Mouse (Mus musculus): ENCODE results near the gene Cd33.

Gene Cd33

DNA sequence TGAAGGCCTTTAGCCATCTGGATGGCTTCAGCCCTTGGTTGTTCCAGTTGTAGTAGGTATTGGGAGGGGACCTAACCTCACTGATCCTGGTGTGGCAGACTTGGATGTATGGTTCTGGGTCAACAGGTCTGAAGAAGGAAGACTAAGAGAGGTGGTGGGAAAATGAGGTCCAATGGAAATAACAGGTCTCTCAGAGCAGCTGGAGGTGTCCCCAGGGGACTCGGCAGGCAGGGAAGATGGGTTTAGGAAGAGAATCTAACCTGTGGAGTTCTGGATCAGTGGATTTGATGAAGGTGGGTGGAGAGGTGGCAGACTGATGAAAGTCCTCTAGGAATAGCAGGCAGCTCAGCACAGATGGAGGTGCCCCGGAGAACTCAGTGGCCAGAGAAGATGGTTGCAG lies 21.5 kb downstream of the Cd33 start:
- in situ Hi-C loops (cut with MboI, MseI) = loop anchor here in 1 of 2 experiments (5.0 kb wide), 1 partner anchor 50 kb away; no protein-coding TSS in a partner anchor

DNA sequence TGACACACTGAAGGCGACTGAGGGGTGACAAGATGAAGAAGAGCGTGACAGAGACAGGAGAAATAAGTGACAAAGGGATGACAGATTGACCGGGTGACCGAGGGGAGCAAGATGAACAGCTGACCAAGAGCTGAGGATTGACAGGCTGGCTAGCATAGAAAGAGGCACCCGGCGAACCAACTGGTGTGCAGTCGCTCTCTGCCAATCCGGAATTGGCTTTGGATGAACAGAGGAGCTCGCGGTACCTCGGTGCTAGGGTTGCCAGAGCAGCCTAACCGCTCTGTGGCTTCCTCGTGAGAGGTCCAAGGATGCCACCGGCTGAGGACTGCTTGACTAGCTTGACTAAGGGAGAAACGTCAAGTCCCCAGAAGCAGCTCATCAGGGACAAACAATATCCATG lies 25.9 kb downstream of the Cd33 start:
- in situ Hi-C loops (cut with MboI, MseI) = no loop called here

DNA sequence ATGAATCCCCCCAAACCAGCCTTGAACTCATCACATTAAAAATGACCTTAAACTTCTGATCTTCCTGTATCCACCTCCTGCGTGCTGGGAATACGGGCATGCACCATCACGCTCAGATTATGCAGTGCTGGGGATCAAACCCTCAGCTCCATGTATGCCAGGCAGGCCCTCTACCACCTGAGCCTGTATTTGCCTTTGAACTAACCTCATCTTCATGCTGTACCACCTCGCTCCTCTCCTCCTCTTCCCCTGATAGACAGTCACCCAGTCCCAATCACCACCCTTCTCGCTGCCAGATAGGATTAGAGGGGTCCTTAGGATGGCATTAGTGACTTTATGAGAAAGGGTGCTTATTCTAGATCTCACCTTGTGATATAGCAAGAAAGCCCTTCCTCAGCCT lies 29.2 kb downstream of the Cd33 start:
- in situ Hi-C loops (cut with MboI, MseI) = no loop called here

DNA sequence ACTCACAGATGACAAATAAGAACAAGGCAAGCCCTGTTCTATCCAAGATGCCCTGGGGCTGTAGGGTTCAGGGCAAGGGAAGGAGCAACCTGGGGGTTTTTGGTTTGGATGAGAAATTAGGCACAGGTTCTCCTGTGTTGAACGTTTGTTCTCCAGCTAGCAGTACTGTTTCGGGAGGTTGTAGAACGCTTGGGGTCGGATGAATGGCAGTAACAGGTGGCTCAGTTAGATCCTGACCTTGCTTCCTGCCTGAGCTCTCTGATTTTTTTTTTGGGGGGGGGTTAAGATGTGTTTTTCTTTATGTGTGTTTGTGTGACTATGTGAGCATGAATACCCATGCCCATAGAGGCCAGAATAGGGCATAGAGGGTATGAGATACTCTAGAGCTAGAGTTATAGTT lies 31.7 kb downstream of the Cd33 start:
- in situ Hi-C loops (cut with MboI, MseI) = no loop called here

DNA sequence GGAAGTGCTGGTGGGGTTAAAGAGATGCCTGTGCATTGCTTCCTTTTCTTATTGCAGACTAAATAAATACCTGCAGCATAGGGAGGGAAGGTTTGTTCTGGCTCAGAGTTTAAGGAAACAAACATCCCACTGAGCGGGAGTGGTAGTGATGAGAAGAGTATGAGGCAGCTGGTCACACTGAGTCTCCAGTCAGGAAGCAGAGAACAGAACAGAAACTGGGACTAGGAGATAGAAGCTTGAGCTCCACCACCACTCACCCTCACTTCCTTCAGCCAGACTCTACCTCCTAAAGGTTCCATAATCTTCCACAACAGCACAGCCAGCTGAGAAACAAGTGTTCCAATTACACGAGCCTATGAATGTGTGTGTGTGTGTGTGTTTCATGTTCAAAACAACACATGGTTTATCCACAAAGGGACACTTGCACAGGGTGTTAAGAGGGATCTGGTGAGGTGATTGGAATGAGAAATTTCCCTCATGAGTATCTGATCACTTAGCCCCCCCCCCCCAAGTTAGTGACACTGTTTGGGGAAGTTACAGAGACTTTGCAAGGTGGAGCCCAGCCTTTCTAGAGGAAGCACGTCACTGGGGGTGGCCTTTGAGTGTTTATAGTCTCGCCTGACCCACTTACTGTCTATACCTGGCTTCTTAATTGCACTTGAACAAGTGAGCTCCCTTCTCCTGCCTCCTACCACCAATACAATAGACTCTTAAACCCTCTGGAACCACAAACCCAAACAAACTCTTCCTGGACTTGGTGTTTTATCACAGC lies 32.3 kb downstream of the Cd33 start:
- in situ Hi-C loops (cut with MboI, MseI) = no loop called here

DNA sequence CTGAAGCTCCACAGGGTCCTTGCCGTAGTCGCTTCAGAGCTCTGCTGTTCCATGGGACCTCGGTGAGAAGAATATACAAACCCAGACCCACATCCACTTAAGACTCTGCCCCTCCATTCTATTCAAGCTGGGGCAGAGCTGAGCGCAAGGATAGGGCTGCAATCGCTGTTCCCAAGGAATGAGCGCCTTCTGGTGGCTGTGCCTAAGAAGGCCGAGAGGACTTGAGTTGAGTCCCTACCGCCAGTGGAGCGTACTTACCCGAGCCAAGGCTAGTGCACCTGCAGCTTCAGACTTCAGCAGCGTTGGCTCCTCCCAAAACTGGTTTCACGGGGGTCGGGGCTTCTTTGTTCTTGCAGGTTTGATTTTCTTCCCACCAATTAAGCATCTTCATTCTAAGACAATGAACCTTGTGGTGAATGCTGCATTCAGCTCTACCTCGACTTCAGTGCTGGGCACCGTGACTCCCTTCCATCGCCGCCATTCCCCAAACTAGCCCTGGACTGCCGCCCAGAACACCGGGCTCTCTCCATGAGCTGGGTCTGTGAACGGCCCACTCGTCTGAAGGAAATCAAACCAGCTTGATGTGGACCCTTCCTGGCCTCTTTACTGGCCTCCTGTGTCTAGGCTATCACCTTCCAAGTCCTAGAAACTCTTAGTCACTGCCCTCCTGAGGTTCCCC lies 48.7 kb downstream of the Cd33 start:
- in situ Hi-C loops (cut with MboI, MseI) = no loop called here

DNA sequence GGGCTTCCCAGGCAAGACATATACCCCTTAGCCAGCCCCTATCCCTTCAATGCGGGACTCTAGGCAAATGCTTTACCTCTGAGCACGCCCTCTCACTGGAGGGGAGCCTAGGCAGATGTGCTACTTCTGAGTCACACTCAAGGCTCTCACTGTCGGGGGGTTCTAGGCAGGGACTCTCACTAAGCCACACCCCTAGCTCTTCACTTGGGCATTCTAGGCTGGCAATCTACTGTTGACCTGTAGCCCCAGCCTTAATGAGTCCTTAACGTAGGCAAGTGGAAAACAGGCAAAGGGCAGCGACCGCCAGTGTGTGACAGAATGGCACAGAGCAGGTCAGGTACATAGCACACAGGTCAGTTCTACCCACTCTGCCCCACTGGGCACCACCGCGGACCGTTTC lies 53.4 kb downstream of the Cd33 start:
- in situ Hi-C loops (cut with MboI, MseI) = no loop called here

DNA sequence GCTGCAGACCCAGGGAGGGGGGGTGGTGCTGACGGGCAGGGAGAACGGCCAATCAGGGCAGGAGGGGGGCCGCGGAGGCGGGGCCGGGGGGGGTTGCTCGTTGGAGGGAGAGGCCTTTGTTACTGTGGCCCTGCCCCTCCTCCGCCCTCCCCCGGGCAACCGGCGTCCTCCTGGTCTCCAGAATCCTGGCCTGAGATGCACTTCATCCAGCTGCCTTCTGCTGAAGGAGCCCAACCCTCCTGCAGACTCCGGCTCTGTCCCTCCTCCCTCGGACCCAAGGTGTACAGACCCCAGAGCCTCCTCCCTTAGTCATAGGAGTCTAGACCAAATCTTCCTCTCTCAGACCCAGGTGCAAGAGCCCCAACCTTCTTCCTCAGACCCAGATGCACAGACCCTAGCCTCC lies 54.0 kb downstream of the Cd33 start:
- in situ Hi-C loops (cut with MboI, MseI) = no loop called here

DNA sequence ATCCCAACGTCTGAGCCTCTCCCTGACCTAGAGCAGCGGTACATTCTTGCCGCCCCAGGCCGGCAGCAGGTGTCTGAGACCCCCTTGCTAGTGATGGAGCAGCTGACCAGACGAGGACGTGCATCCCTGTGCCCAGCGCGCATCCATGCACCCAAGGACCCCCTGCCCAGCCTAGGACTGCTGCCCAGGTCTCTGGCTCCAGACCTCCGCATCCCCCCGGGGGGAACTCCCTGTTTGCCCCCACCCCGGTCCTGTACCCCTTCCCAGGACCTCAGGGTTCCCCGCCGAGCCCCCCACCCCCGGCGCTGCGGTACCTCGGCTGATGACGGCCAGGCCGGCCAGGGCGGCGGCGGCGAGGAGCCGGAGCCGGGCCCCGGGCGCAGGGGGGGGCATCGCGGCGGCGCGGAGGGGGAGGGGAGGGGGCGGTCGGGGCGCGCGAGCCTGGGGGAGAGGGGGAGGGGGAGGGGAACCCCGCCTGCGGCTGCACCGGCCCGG lies 54.5 kb downstream of the Cd33 start, which contains the start of gene Iglon5:
Iglon5 (minus strand) TSS at position 445 of the 495 bp plus-strand sequence.
- in situ Hi-C loops (cut with MboI, MseI) = no loop called here

DNA sequence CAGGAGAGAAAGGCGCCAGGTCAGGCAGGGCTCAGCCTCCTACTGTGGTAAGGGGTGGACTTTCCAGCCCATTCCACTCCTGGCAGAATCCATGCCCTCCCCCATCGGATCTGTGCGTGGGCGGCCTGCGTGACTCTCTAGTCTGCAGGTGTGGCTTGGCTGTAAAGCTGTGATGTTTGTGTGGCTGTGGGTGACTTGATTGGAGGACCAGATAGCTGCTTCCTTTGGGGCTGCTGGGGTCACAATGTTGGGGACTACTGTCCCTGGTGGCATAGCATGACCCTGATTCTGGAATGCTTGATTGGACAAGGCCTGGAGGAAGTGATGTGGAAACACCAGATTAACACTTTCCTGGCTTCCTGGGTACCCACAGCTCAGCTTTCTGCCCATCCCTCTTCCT lies 55.6 kb downstream of the Cd33 start:
- in situ Hi-C loops (cut with MboI, MseI) = no loop called here

DNA sequence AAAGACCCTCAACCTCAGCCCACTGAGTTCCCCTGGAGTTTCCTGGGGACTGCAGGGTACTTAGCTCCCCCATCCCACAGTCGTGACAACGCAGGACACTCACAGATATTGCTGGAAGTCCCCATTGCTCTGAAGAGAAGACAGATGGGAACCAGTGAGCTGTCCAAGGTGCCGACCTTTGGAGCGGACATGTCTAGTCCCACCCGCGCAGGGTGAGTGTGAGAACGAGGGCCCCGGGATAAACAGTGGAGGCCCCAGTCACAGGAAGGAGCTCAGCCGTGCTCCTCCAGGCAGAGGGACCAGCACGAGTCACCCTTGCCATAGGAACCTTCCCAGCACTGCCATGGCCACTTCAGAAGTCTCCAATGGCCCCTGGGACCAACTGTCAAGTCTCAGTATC lies 61.0 kb downstream of the Cd33 start:
- in situ Hi-C loops (cut with MboI, MseI) = no loop called here

DNA sequence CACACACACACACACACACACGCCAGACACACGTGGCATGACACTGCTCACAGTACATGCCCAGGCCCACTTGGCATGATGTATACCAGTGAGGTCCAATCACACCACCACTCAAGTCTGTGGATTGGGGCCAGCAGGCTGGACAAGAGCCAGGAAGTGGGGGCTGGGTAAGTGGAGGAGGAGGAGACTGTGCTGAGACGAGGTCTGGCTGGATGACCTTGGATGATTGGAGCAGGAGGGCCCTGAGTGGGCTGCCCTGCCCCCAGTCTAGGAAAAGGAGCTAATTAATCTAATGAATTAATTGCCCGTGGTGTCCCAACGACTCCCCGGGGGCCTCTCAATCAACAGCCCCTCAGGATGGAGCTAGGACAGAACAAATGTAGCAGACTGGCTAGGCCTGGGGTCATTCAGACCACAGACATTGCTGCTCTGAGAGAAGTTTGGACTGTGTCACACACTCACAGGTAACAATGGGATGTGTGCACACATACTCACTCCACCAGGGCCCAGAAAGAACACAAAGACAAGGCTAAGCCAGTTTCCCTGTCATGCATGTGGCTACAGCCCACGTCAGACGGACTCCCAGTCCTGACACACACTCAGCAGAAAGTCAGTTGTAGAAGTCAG lies 62.0 kb downstream of the Cd33 start:
- in situ Hi-C loops (cut with MboI, MseI) = no loop called here

DNA sequence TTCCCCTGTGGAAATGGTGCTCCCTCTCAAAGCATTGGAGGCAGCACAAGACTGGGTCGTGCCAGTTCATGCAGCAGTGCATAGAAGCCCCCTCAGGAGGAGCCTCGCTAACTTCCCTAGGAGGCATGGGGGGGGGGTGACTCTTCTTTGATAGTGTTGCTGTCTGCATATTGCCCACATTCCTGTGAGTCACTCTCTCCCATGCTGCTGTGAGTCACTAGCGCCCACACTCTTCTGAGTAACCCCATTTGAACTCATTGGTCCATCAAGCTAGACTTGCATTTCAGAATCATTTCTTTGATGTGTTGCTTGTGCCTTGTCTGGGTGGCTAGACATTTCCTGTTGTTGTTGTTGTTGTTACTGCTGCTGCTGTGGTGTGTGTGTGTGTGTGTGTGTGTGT lies 63.0 kb downstream of the Cd33 start:
- in situ Hi-C loops (cut with MboI, MseI) = no loop called here

DNA sequence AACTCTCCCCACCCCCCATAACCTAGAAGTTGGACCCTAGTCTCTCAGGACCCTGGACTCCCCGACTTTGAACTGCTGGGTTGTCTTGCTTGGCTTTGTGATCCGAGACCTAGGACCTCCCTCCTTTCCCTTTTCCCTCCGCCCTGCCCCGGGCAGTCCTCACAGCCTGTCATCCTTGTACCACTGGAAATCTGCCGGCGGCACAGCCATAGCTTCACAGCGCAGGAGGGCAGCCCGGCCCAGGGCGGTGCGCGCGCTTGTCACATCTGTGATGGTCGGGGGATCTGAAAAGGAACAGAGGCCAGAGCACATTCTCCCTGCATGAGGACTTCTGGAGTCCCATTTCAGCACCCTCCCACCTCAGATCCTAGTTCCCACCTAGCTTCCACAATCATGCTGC lies 67.9 kb downstream of the Cd33 start:
- in situ Hi-C loops (cut with MboI, MseI) = loop anchor here (5.0 to 10.0 kb wide), 4 partner anchors 86 to 748 kb away; partner anchors contain the start of genes Zfp658 (in 2 of the 2), Ctu1 (in 1 of the 2), Klk1 (in 1 of the 2) and Klk8 (in 1 of the 2)

DNA sequence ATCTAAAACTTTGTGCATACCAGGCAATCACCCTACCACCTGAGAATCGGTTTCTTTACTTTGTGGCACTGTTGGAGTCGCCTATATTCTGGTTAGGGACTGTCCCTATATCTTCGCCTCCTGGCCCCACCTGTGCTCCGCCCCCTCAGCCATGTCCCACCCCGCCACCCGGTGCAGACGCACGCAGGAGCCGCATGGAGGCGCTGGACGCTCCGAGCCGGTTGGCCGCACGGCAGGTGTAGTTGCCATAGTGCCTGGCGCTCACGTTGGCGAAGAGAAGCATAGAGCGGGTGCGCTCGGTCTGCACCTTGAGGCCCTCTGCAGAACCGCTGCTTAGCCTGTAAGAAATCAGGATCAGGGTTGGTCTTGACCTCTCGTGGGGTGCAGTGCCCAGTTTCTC lies 68.5 kb downstream of the Cd33 start:
- in situ Hi-C loops (cut with MboI, MseI) = loop anchor here (5.0 to 10.0 kb wide), 4 partner anchors 87 to 749 kb away; partner anchors contain the start of genes Zfp658 (in 2 of the 2), Ctu1 (in 1 of the 2), Klk1 (in 1 of the 2) and Klk8 (in 1 of the 2)
